Mouse (Mus musculus): ENCODE results near the gene Tiam1. TPM values are rescaled to one million over a fixed set of nuclear protein-coding genes. Genes with fewer than 3 reads are reported as not detected.

Gene Tiam1
- polyA plus RNA-seq, 1 experiment from 2014 or later = 18.5 TPM

DNA sequence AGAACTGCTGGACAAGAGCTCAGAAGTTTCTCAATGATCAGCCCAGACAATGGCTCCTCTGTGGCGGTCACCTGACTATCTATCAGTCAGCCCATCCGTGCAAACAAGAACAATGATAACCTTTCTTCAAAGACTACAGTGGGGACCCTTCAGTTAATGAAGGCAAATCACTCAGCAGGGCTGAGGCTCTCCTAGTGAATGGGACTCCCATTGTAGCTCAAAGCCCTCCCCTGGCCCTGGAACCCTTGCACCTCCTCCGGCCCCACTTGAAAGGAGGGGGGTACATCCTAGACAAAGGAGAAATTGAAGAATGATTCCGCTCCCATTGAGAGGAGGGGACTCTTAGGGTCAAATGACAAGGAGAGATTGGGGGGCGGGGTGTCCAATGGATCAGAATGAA is 280.3 kb downstream of the Tiam1 start:
- H3K9ac ChIP-seq = no peak overlapping the region
- no peaks in the 10 kb centered on the region for H3K27me3 ChIP-seq (ENCODE audit: insufficient read depth, low read length)
- no peak for TF ChIP-seq CTCF (IDR thresholded peaks at IDR 0.05; ENCODE audit: low read depth)
- DNase-seq (no peak), ATAC-seq (ENCODE audit: insufficient read depth) (no peak)
- no peak overlapping the region for H3K4me2 ChIP-seq
- no peak overlapping the region for H3K27ac ChIP-seq (ENCODE audit: low read depth)
- H3K4me1 ChIP-seq (ENCODE audit: insufficient read depth) = no peaks in the 10 kb centered on the region
- H3K36me3 ChIP-seq (ENCODE audit: insufficient read depth) = peaks cover 4% of the 10 kb centered on the region; the same call in 1 of the 2 replicates
- no peak overlapping the region for H3K4me3 ChIP-seq (ENCODE audit: low read depth, low read length)
- WGBS = 60% methylated on average over 5 of the region's 5 CpGs
- H3K9me3 ChIP-seq (ENCODE audit: low read depth, low read length) = no peaks in the 10 kb centered on the region

DNA sequence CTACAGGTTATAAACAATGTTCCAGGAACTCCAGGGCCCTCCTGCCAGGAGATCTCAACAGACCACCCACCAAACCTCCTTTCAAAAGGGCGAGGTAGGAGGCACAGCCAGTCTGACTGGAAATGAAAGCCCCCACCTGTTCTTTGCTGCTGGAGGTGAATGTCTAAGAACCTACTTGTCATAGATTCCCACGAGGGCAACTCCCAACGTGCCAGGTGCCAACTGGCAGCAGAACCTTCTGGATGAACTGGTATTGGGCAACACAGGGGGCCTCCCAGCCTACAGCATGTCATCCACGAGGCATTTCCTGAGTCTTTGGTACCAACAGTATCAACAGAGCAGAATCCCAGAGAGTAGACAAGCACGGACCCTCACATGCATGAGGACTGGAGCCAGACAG is 282.0 kb downstream of the Tiam1 start:
- H3K4me3 ChIP-seq (ENCODE audit: low read depth, low read length) = no peak overlapping the region
- no peaks in the 10 kb centered on the region for H3K9me3 ChIP-seq (ENCODE audit: low read depth, low read length)
- DNase-seq (no peak), ATAC-seq (ENCODE audit: insufficient read depth) (no peak)
- H3K4me2 ChIP-seq = no peak overlapping the region
- H3K27me3 ChIP-seq (ENCODE audit: insufficient read depth, low read length) = no peaks in the 10 kb centered on the region
- TF ChIP-seq CTCF (IDR thresholded peaks at IDR 0.05; ENCODE audit: low read depth) = no peak
- H3K9ac ChIP-seq = no peak overlapping the region
- WGBS = 36% methylated on average over 5 of the region's 5 CpGs
- no peaks in the 10 kb centered on the region for H3K36me3 ChIP-seq (ENCODE audit: insufficient read depth)
- no peak overlapping the region for H3K27ac ChIP-seq (ENCODE audit: low read depth)
- H3K4me1 ChIP-seq (ENCODE audit: insufficient read depth) = no peaks in the 10 kb centered on the region

DNA sequence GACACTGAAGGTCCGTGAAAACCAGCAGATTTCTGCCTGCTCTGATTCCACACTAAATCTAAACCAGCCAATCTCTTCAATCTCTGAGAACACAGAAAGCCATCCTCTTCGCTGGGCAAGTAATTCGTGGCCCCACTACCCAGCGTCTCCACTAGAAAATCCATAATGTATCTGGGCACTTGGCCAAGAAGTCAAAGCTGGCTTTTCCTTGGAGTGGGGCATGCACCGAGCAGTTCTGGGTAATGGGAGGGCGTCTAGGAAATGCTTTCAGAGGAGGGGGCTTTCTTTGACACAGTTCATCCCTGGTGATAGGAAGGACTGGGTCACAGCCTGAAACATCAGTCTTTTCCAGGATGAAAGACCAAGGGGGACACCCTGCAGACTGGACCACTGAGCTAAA is 282.9 kb downstream of the Tiam1 start:
- no peak overlapping the region for H3K27ac ChIP-seq (ENCODE audit: low read depth)
- H3K4me1 ChIP-seq (ENCODE audit: insufficient read depth) = no peaks in the 10 kb centered on the region
- DNase-seq (peak; percentile 63), ATAC-seq (ENCODE audit: insufficient read depth) (no peak)
- no peak for TF ChIP-seq CTCF (IDR thresholded peaks at IDR 0.05; ENCODE audit: low read depth)
- no peaks in the 10 kb centered on the region for H3K9me3 ChIP-seq (ENCODE audit: low read depth, low read length)
- WGBS = 38% methylated on average over 6 of the region's 6 CpGs
- no peak overlapping the region for H3K4me2 ChIP-seq
- H3K9ac ChIP-seq = no peak overlapping the region
- H3K36me3 ChIP-seq (ENCODE audit: insufficient read depth) = no peaks in the 10 kb centered on the region
- H3K27me3 ChIP-seq (ENCODE audit: insufficient read depth, low read length) = no peaks in the 10 kb centered on the region
- H3K4me3 ChIP-seq (ENCODE audit: low read depth, low read length) = no peak overlapping the region

DNA sequence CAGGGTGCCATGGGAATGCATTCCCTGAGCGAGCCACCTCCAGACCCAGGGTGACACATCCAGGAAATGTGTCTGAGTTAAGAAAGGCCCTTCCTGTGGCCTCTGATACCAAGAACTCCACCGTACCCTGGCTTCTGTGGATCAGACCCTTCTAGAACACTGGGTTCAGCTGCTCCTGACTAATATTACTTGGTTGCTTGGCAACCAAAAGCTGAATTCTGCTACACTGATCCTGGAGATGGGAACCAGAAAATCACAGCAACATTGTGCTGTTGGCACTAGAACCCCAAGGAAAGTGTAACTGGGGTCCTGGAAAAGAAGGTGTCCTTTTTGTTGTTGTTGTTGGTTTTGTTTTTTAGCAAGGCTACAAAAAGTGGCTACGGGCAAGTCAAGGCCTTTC is 285.9 kb downstream of the Tiam1 start:
- Histone ChIP-seq H3K36me3 (ENCODE audit: insufficient read depth) (no peaks in the 10 kb centered on the region), H3K9ac (no peak overlapping the region), H3K27me3 (ENCODE audit: insufficient read depth, low read length) (no peaks in the 10 kb centered on the region), H3K27ac (ENCODE audit: low read depth) (no peak overlapping the region), H3K4me2 (no peak overlapping the region), H3K4me1 (ENCODE audit: insufficient read depth) (no peaks in the 10 kb centered on the region), H3K9me3 (ENCODE audit: low read depth, low read length) (no peaks in the 10 kb centered on the region), H3K4me3 (ENCODE audit: low read depth, low read length) (no peak overlapping the region)
- DNase-seq = no peak
- WGBS = 66% methylated on average over 3 of the region's 3 CpGs
- TF ChIP-seq CTCF (IDR thresholded peaks at IDR 0.05; ENCODE audit: low read depth) = no peak
- ATAC-seq (ENCODE audit: insufficient read depth) = no peak

DNA sequence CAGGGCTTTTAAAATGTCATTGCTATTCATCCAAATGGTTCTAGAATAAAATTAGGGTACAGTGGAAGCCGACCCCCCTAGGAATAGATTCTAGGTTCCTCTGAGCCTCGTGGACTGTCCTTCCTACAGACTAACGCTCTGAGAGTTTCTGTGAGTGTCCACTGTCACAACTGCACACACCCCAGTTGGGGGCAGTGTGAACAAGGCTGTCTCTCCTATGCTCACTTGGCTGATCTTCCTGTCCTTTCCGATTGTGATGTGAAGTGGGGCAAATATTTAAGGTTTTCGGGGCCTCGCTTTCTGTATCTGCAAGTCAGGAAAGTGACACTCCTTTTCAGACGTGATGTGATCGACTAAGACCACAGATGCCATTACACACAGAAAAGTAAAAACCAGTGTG is 288.8 kb downstream of the Tiam1 start:
- H3K4me3 ChIP-seq (ENCODE audit: low read depth, low read length) = no peak overlapping the region
- no peaks in the 10 kb centered on the region for H3K27me3 ChIP-seq (ENCODE audit: insufficient read depth, low read length)
- H3K9me3 ChIP-seq (ENCODE audit: low read depth, low read length) = no peaks in the 10 kb centered on the region
- DNase-seq (no peak), ATAC-seq (ENCODE audit: insufficient read depth) (no peak)
- H3K4me2 ChIP-seq = no peak overlapping the region
- 79% methylated on average over 8 of the region's 8 CpGs for WGBS
- no peak overlapping the region for H3K27ac ChIP-seq (ENCODE audit: low read depth)
- 0 out of 2 replicates have a peak, but pooled peaks cover 7% of the 10 kb centered on the region for H3K4me1 ChIP-seq (ENCODE audit: insufficient read depth)
- TF ChIP-seq CTCF (IDR thresholded peaks at IDR 0.05; ENCODE audit: low read depth) = peak; percentile 27; the same call in 1 of the 2 replicates
- H3K36me3 ChIP-seq (ENCODE audit: insufficient read depth) = no peaks in the 10 kb centered on the region
- no peak overlapping the region for H3K9ac ChIP-seq

DNA sequence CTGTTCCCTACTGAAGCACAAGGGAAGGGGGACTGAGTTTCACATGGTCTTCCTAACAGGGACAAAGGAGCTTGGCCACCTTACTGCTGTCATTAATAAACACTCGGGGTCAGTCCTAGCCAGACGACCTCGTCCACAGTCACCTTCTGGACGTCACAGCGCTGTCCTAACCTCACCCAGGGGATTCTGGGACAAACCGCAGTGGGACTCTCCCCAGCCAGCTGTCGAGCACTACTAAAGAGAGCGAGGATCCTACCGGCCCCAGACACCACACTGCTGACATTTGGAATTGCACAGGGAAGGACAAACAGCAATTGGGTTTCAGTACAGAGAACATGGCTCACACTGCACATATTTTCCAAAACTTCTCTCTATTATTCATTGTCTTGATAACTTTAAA is 292.2 kb downstream of the Tiam1 start:
- no peaks in the 10 kb centered on the region for H3K27me3 ChIP-seq (ENCODE audit: insufficient read depth, low read length)
- no peak overlapping the region for H3K9ac ChIP-seq
- H3K9me3 ChIP-seq (ENCODE audit: low read depth, low read length) = no peaks in the 10 kb centered on the region
- no peak for TF ChIP-seq CTCF (IDR thresholded peaks at IDR 0.05; ENCODE audit: low read depth)
- H3K4me3 ChIP-seq (ENCODE audit: low read depth, low read length) = no peak overlapping the region
- no peaks in the 10 kb centered on the region for H3K36me3 ChIP-seq (ENCODE audit: insufficient read depth)
- H3K4me2 ChIP-seq = no peak overlapping the region
- H3K27ac ChIP-seq (ENCODE audit: low read depth) = no peak overlapping the region
- DNase-seq (no peak), ATAC-seq (ENCODE audit: insufficient read depth) (peak; percentile 47; the same call in 1 of the 2 replicates)
- WGBS = 36% methylated on average over 9 of the region's 9 CpGs
- 0 out of 2 replicates have a peak, but pooled peaks cover 7% of the 10 kb centered on the region for H3K4me1 ChIP-seq (ENCODE audit: insufficient read depth)

DNA sequence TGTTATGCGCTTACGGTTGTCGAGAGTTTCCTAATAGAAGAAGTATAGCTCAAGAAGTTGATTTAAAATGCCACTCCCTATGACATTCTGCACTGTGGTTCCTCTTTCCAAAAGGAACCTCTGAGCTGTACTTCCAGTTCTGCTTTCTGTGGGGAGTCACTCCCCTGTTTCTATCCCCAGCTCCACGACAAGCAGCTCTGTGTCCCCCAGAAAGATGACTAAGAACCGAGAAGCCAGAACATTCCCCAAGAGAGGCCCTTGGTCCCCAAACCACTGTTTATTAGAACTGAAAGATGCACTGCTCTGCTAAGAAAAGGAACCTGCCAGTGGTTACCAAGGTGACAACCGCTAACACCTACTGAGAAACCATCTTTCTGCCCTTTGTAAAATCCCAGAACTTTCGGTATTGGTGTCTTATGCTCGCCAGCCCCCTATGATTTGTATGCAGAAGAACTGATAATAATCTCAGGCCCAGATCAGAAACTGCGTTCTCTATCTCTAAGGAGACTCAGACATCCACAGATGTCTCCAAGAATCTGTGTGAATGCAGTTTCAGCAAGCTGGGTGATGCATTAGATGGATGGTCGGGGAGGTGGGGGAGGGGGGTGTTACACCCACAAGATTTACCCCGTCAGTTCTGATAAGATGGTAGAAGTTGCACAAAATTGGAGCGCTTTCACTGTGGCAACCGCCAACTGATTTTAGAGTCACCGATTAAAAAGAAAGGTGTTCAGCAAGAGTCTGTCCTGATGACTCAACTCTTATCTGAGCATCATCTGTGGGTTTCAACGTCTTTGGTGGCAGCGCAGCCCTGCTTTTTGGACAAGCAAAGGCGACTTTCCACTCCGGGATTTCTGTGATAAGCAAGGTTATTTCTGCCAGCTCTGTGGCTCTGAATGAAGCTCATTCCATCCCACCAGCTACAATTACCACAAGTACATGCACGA is 294.6 kb downstream of the Tiam1 start:
- Histone ChIP-seq H3K4me2 (no peak overlapping the region), H3K27me3 (ENCODE audit: insufficient read depth, low read length) (no peaks in the 10 kb centered on the region), H3K4me3 (ENCODE audit: low read depth, low read length) (no peak overlapping the region), H3K9ac (no peak overlapping the region), H3K9me3 (ENCODE audit: low read depth, low read length) (no peaks in the 10 kb centered on the region), H3K4me1 (ENCODE audit: insufficient read depth) (0 out of 2 replicates have a peak, but pooled peaks cover 7% of the 10 kb centered on the region), H3K27ac (ENCODE audit: low read depth) (no peak overlapping the region), H3K36me3 (ENCODE audit: insufficient read depth) (no peaks in the 10 kb centered on the region)
- TF ChIP-seq CTCF (IDR thresholded peaks at IDR 0.05; ENCODE audit: low read depth) = no peak
- WGBS = 82% methylated on average over 19 of the region's 19 CpGs
- no peak for ATAC-seq (ENCODE audit: insufficient read depth)
- DNase-seq = no peak

Data from lung, embryonic 14.5 days (tissue).